Mouse (Mus musculus) layer of hippocampus, adult 9-10 months (tissue): Measurements from ENCODE around the gene Gigyf1.

Source experiments
- DNase-seq: peaks from one replicate; pipeline ENCODE4 v3.0.0; 2022; ENCODE audit warnings: low spot score

The Gigyf1 gene

GRCm38 (mm10) chr5:137518436-137518835 lies at the start of gene Gigyf1:
Gigyf1 (plus strand) TSS chr5:137518548.
- no peak for DNase-seq

- DNase-seq = no peak
Observed at GRCm38 (mm10) chr5:137472252-137472904, 46.0 kb upstream of the Gigyf1 start.

- DNase-seq = no peak
Observed at GRCm38 (mm10) chr5:137474351-137474750, 44.0 kb upstream of the Gigyf1 start.

- no peak for DNase-seq
Observed at GRCm38 (mm10) chr5:137476964-137477363, 41.4 kb upstream of the Gigyf1 start, which contains the start of gene Zan. Zan (minus strand) TSS chr5:137477064.

GRCm38 (mm10) chr5:137481138-137481537 lies 37.2 kb upstream of the Gigyf1 start:
- DNase-seq = peak; percentile 80

GRCm38 (mm10) chr5:137481897-137482296 lies 36.5 kb upstream of the Gigyf1 start:
- DNase-seq = no peak

GRCm38 (mm10) chr5:137485071-137485850 lies 33.1 kb upstream of the Gigyf1 start:
- DNase-seq = no peak

- no peak for DNase-seq
Observed at GRCm38 (mm10) chr5:137485851-137486155, 32.5 kb upstream of the Gigyf1 start.

- DNase-seq = no peak
Observed at GRCm38 (mm10) chr5:137487616-137488015, 30.7 kb upstream of the Gigyf1 start.

- DNase-seq = no peak
Observed at GRCm38 (mm10) chr5:137491559-137491958, 26.8 kb upstream of the Gigyf1 start.

- no peak for DNase-seq
Observed at GRCm38 (mm10) chr5:137493831-137494230, 24.5 kb upstream of the Gigyf1 start.

- DNase-seq = no peak
Observed at GRCm38 (mm10) chr5:137500186-137500585, 18.2 kb upstream of the Gigyf1 start.

- peak; percentile 99 for DNase-seq
Observed at GRCm38 (mm10) chr5:137501709-137502666, 16.4 kb upstream of the Gigyf1 start, which contains the start of gene Pop7. Pop7 (minus strand) TSS chr5:137502518.

- DNase-seq = no peak
Observed at GRCm38 (mm10) chr5:137502667-137503110, 15.7 kb upstream of the Gigyf1 start.

GRCm38 (mm10) chr5:137504041-137504440 lies 14.3 kb upstream of the Gigyf1 start:
- DNase-seq = no peak

- DNase-seq = no peak
Observed at GRCm38 (mm10) chr5:137510014-137510501, 8.3 kb upstream of the Gigyf1 start.

- no peak for DNase-seq
Observed at GRCm38 (mm10) chr5:137510573-137511390, 7.6 kb upstream of the Gigyf1 start.

GRCm38 (mm10) chr5:137511706-137512105 lies 6.6 kb upstream of the Gigyf1 start:
- no peak for DNase-seq

GRCm38 (mm10) chr5:137512847-137513794 lies 5.2 kb upstream of the Gigyf1 start:
- no peak for DNase-seq
